Mouse (Mus musculus) layer of hippocampus, adult 18-20 months (tissue): Measurements from ENCODE around the gene Wdr76. TPM values are rescaled to one million over a fixed set of nuclear protein-coding genes. Genes with fewer than 3 reads are reported as not detected.
A peak's percentile ranks its signal among the peaks of the same experiment; 100 is the strongest.
"Not testable (repeated sequence)": the region's sequence is repeated elsewhere in the genome, so short reads cannot be mapped to it uniquely, and the experiment has no call there.

Experiments used
- DNase-seq, 2 experiments: peaks; one replicate each; pipeline ENCODE4 v3.0.0; 2022; ENCODE audit warnings: low spot score in 2 of 2
- total RNA-seq, 2 experiments: library from RNA; stranded (reverse); gene quantifications; 2 replicates each; pipeline ENCODE4 v1.2.3; 2021

Wdr76 gene
- total RNA-seq, 2 experiments from 2014 or later = 2.5 to 2.7 TPM

- DNase-seq = no peak
These were observed 11.6 kb downstream of the Wdr76 start for GRCm38 (mm10) chr2:121518106-121518505.

GRCm38 (mm10) chr2:121518711-121519110 lies 12.2 kb downstream of the Wdr76 start:
- not testable (repeated sequence) for DNase-seq

GRCm38 (mm10) chr2:121522006-121522405 lies 15.5 kb downstream of the Wdr76 start:
- DNase-seq = no peak

GRCm38 (mm10) chr2:121522830-121523229 lies 16.3 kb downstream of the Wdr76 start:
- not testable (repeated sequence) for DNase-seq

GRCm38 (mm10) chr2:121525056-121525455 lies 18.5 kb downstream of the Wdr76 start:
- no peak for DNase-seq

- no peak for DNase-seq
These were observed 38.3 kb downstream of the Wdr76 start for GRCm38 (mm10) chr2:121544829-121545228.

GRCm38 (mm10) chr2:121549630-121550029 lies 43.1 kb downstream of the Wdr76 start:
- DNase-seq = no peak

GRCm38 (mm10) chr2:121551271-121551670 lies 44.7 kb downstream of the Wdr76 start:
- no peak for DNase-seq

GRCm38 (mm10) chr2:121563117-121563516 lies 56.6 kb downstream of the Wdr76 start:
- no peak for DNase-seq

- DNase-seq = no peak
These were observed 59.4 kb downstream of the Wdr76 start for GRCm38 (mm10) chr2:121565911-121566310.

GRCm38 (mm10) chr2:121570049-121570448 lies 63.5 kb downstream of the Wdr76 start:
- DNase-seq = no peak

- DNase-seq = peak in 1 of 2 experiments; percentile 52
These were observed 64.6 kb downstream of the Wdr76 start for GRCm38 (mm10) chr2:121570999-121571655.

- DNase-seq = peak; percentile 83 to 93
These were observed 65.3 kb downstream of the Wdr76 start for GRCm38 (mm10) chr2:121571780-121572179.

GRCm38 (mm10) chr2:121574066-121574630 lies 67.6 kb downstream of the Wdr76 start:
- DNase-seq = no peak

GRCm38 (mm10) chr2:121575741-121576201 lies 69.2 kb downstream of the Wdr76 start:
- DNase-seq = no peak

GRCm38 (mm10) chr2:121582809-121583376 lies 76.4 kb downstream of the Wdr76 start:
- peak in 1 of 2 experiments; percentile 54 for DNase-seq

- DNase-seq = no peak
These were observed 77.1 kb downstream of the Wdr76 start for GRCm38 (mm10) chr2:121583468-121584116.

GRCm38 (mm10) chr2:121584705-121585104 lies 78.2 kb downstream of the Wdr76 start:
- DNase-seq = no peak

GRCm38 (mm10) chr2:121587523-121588308 lies 81.2 kb downstream of the Wdr76 start:
- DNase-seq = no peak

- peak in 1 of 2 experiments; percentile 30 for DNase-seq
These were observed 81.8 kb downstream of the Wdr76 start for GRCm38 (mm10) chr2:121588309-121588694.

- DNase-seq = no peak
These were observed 87.6 kb downstream of the Wdr76 start for GRCm38 (mm10) chr2:121594131-121594530.
